Mouse (Mus musculus): ENCODE measurements at regions not wholly inside any gene's neighbourhood (a gene's known extent, or its start where the extent isn't known, plus 50 kb on each side); places are given as distances from the start of the nearest gene placed in this dataset.
A peak's percentile ranks its signal among the peaks of the same experiment; 100 is the strongest.

DNA sequence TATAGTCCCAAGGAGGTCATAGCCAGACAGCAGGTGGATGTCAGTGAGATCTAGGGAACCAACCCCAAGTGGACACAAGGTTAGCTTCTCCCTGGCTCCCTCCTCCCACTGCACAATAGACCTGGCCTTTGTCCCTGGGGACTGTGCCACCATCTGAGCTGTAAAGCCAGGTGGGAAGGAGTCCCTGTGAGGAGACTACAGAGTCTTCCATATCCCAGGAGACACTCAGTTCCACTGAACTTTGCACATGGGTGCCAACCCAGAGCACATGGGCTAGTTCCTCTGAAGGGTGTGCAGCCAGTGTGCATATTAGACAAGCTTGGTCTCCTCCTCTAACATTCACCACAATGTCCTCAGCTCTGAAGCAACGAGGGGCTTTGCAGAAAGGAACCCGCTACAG is 86.5 kb upstream of the Shh start:
- no peak for DNase-seq

DNA sequence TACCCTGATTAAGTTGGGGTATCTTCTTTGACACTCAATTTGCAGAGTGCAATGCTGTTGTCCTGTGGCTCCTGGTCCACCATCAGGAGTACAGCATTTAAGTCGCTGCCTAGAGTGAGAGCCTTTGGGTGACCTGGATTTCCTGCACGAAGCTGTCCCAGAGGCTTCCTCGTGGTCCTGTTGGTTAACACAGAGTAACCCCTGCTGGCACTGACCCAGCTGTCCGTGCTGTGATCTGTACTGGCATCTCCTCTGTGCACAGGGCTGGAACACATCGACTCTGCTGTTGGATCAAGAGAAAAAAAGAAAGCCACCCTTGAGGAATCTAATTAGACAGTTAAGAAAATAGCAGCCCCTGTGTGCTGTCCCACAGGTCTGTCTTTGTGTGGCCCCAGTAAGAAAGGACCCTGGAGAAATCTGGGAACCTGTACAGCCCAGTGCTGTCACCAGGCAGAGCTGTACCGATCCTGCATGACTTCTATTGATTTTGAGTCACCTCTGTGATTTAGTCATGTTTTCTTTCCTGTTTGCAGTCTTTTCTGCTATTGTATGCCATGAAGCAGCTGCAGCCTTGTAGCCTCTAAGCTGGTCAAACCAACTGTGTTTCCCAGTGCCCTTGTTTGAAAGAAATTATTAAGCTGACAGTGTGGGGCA is 63.3 kb upstream of the Shh start:
- DNase-seq = peak; percentile 55 to 65

DNA sequence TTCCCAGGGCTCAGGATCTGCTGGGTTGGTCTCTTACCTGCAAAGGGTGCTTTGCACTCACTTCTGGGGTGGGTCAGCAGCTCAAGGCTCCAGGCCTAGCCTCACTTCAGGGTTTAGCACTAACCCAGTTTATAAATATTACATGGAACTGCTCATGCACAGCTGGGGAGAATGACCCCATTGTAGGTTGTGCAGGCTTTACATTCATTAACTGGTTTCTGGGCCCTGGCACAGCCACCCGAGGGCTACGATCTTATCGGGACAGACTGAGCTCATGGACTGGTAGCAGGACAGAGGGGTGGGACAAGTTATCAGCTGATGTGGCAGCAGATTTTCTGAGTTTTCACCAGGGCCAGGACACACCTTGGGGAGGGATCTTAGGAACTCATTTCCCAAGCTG is 59.4 kb upstream of the Shh start:
- peak; percentile 31 to 69 for DNase-seq

- peak; percentile 45 to 62 for DNase-seq
These were observed 54.0 kb upstream of the Shh start for GRCm38 (mm10) chr5:28520800-28521707.

DNA sequence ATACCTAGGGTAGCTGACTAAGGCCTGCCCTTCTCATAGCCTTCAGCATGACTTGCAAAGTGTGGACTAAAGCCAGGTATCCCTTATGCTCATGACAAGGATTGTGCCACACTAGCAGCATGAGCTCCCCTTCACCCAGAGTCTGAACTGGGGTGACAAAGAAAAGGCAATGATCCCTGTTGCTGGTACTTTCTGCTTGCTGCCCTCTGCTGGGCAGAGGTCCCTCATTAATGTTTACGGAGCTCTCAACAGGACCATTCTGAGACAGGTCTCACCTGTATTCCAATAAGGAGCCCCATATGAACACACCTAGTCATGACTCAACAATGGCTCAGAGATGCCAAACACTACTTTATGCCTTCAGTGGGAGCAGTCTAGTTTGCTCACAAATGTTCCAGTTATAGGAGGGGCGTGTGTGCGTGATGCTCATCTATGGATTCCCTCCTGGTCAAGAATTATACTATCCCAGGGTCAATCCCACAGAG is 52.0 kb upstream of the Shh start:
- DNase-seq = peak in 1 of 2 experiments; percentile 27

All from kidney, postnatal 25 days (tissue).